Mouse (Mus musculus): ENCODE results near the gene Neu4. TPM values are rescaled to one million over a fixed set of nuclear protein-coding genes. Genes with fewer than 3 reads are reported as not detected.

The Neu4 gene
- total RNA-seq, 4 experiments from 2014 or later = 4.7 to 9.3 (median 6.2) TPM

GRCm38 (mm10) chr1:94052373-94052772 is 32.1 kb downstream of the Neu4 start, which contains the start of gene Pdcd1:
Pdcd1 (minus strand) TSS chr1:94052553.
- peak in 1 of 2 experiments; percentile 12 for DNase-seq (ENCODE audit: low spot score in 2 of 2)

GRCm38 (mm10) chr1:94053530-94054216 is 33.4 kb downstream of the Neu4 start:
- DNase-seq (ENCODE audit: low spot score in 2 of 2) = peak; percentile 23 to 88

- peak in 1 of 2 experiments; percentile 5 for DNase-seq (ENCODE audit: low spot score in 2 of 2)
Observed at GRCm38 (mm10) chr1:94054481-94054880, 34.2 kb downstream of the Neu4 start.

- peak in 1 of 2 experiments; percentile 6 for DNase-seq (ENCODE audit: low spot score in 2 of 2)
Observed at GRCm38 (mm10) chr1:94055966-94056365, 35.7 kb downstream of the Neu4 start.

GRCm38 (mm10) chr1:94057401-94057800 is 37.1 kb downstream of the Neu4 start:
- DNase-seq (ENCODE audit: low spot score in 2 of 2) = peak in 1 of 2 experiments; percentile 0

GRCm38 (mm10) chr1:94058281-94058680 is 38.0 kb downstream of the Neu4 start:
- peak in 1 of 2 experiments; percentile 0 for DNase-seq (ENCODE audit: low spot score in 2 of 2)

GRCm38 (mm10) chr1:94074756-94075155 is 54.5 kb downstream of the Neu4 start:
- DNase-seq (ENCODE audit: low spot score in 2 of 2) = no peak

GRCm38 (mm10) chr1:94076702-94077101 is 56.5 kb downstream of the Neu4 start:
- no peak for DNase-seq (ENCODE audit: low spot score in 2 of 2)

Other genes starting within 250 kb of the Neu4 start
- gene Dtymk, start 218.5 kb upstream of the Neu4 start, total RNA-seq (2022) = 10 to 100 TPM; 45.2 to 50.9 (median 46.1) TPM
- 10 to 100 TPM; 11.8 to 14.5 (median 13.9) TPM for gene Ing5, start 216.5 kb upstream of the Neu4 start, total RNA-seq (2022)
- gene D2hgdh, start 195.5 kb upstream of the Neu4 start, total RNA-seq (2022) = 10 to 100 TPM; 11.0 to 18.3 (median 15.6) TPM
- gene Gal3st2, start 159.1 kb upstream of the Neu4 start, total RNA-seq (2022) = under 1 TPM in 2 of 4 experiments, not detected in 2; 0.13 to 0.14 TPM
- under 1 TPM; 0.16 to 0.41 (median 0.34) TPM for gene Gal3st2b, start 102.1 kb upstream of the Neu4 start, total RNA-seq (2022)
- under 1 TPM in 2 of 4 experiments, not detected in 2; 0.07 to 0.12 TPM for gene Gal3st2c, start 29.9 kb upstream of the Neu4 start, total RNA-seq (2022)
- gene Pdcd1, start 32.1 kb downstream of the Neu4 start, total RNA-seq (2022) = 1 to 10 TPM in 2 of 4 experiments, under 1 TPM in 1, not detected in 1; 0.49 to 3.6 (median 2.9) TPM